Mouse (Mus musculus): ENCODE results near the gene Gm10272. TPM values are rescaled to one million over a fixed set of nuclear protein-coding genes. Genes with fewer than 3 reads are reported as not detected.

The Gm10272 gene
- not detected for polyA plus RNA-seq (2017; shearing (Covaris generic))

DNA sequence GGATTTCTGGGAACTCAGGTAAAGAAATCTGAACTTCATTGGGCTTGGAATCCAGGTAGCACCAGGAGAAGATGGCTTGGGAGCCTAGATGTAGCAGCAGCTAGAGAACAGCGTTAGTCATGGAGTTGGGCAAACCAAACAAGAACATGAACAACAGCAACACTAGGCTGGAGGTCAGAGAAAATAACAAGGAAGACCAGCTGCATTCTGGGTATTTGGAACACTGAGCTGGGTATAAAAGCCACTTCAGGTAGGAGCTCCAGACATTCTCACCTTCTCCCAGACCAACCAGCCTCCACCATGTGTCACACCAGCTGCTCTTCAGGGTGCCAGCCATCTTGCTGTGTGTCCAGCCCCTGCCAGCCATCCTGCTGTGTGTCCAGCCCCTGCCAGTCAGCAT is at the start of gene Gm10272:
Gene Gm10272, plus strand, starts transcription at position 301 of the 400 bp plus-strand sequence.

GRCm38 (mm10) chr10:77685895-77686664 is 20.3 kb upstream of the Gm10272 start, which contains the start of gene Tspear:
Gene Tspear (plus strand): TSS chr10:77686569.

GRCm38 (mm10) chr10:77690356-77690807 is 16.0 kb upstream of the Gm10272 start, which contains the start of gene Gm19402:
Gene Gm19402 (minus strand): TSS chr10:77690757.

GRCm38 (mm10) chr10:77697133-77697532 is 9.3 kb upstream of the Gm10272 start, which contains the start of gene Gm9508:
Gene Gm9508 (minus strand): TSS chr10:77697233.

DNA sequence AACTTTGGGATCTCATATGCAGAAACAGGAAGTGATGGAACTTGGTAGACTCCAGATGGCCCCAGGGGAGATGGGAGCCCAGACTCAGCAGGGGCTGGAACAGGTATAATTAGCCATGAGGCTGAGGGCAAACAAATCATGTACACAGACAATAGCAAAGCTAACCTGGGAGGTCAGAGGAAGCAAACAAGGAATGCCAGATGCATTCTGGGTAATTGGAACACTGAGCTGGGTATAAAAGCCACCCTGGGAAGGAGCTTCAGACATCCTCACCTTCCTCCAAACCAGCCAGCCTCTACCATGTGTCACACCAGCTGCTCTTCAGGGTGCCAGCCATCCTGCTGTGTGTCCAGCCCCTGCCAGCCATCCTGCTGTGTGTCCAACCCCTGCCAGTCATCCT is 4.7 kb downstream of the Gm10272 start, which contains the start of gene Gm10024:
Gene Gm10024, plus strand, starts transcription at position 301 of the 400 bp plus-strand sequence.

GRCm38 (mm10) chr10:77715507-77715906 is 9.1 kb downstream of the Gm10272 start, which contains the start of gene Gm10142:
Gene Gm10142 (plus strand): TSS chr10:77715807.

GRCm38 (mm10) chr10:77720299-77720698 is 13.9 kb downstream of the Gm10272 start, which contains the start of gene Krtap12-1:
Gene Krtap12-1 (plus strand): TSS chr10:77720599.

DNA sequence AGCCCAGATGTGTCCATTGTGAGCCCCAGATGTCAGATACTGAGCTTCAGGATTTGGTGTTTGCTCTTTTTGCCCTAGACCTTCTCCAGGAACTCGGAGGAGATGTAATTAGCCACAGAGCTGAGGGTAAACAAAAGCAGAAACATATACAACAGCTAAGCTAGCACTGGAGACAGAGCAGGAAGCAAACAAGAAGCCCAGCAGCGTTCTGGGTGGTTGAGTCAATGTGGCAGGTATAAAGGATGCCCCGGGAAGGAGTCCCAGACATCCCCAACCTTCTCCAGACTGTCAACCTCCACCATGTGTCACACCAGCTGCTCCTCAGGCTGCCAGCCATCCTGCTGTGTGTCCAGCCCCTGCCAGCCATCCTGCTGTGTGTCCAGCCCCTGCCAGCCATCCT is 19.8 kb downstream of the Gm10272 start, which contains the start of gene Gm10100:
Gene Gm10100, plus strand, starts transcription at position 301 of the 400 bp plus-strand sequence.

DNA sequence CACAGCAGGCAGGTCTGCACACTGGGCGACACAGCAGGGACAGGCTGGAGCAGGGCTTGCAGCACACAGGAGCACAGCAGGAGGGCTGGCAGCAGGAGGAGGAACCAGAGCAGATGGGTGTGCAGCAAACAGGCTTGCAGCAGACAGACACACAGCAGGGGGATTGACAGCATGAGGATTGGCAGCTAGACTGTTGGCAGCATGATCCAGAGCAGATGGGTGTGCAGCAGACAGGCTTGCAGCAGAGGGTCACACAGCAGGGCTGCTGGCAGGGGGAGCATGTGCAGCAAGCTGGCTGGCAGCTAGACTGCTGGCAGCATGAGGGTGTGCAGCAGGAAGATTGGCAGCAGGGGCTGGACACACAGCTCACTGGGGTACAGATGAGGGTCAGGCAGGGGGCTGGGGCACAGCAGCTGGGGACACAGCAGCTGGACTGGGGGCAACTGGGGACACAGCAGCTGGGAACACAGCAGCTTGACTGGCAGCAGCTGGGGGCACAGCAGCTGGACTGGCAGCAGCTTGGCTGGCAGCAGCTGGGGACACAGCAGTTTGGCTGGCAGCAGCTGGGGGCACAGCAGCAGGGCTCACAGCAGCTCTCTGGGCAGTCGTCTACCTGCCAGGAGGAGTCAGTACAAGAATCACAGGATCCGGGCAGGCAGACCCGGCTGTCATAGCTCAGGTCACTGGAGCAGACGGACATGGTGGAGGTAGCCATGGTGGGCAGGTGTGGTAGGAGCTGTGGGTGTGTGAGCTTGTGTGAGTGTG is 35.7 kb downstream of the Gm10272 start, which contains the start of gene Gm18596:
Gene Gm18596, minus strand, starts transcription at position 715 of the 765 bp plus-strand sequence.

GRCm38 (mm10) chr10:77751254-77751653 is 44.8 kb downstream of the Gm10272 start, which contains the start of gene Gm9736:
Gene Gm9736 (minus strand): TSS chr10:77751354.

Other genes with a start within 250 kb of the Gm10272 start
- 10 to 100 TPM; 49.3 to 61.8 TPM for gene Fam207a, start 190.8 kb upstream of the Gm10272 start, polyA plus RNA-seq (2017; shearing (Covaris generic))
- gene Itgb2, start 176.4 kb upstream of the Gm10272 start, polyA plus RNA-seq (2017; shearing (Covaris generic)), result 100 to 1,000 TPM; 393 to 587 TPM
- gene Pttg1ip, start 124.9 kb upstream of the Gm10272 start, polyA plus RNA-seq (2017; shearing (Covaris generic)), result 10 to 100 TPM; 80.5 to 89.8 TPM
- gene Sumo3, start 100.5 kb upstream of the Gm10272 start, polyA plus RNA-seq (2017; shearing (Covaris generic)), result 100 to 1,000 TPM; 101 to 149 TPM
- gene Gm49325, start 100.4 kb upstream of the Gm10272 start, polyA plus RNA-seq (2017; shearing (Covaris generic)), result not detected
- 10 to 100 TPM; 44.2 to 47.5 TPM for gene Ube2g2, start 84.4 kb upstream of the Gm10272 start, polyA plus RNA-seq (2017; shearing (Covaris generic))
- under 1 TPM; 0.29 to 0.33 TPM for gene Tspear, start 20.1 kb upstream of the Gm10272 start, polyA plus RNA-seq (2017; shearing (Covaris generic))
- gene Gm19402, start 15.9 kb upstream of the Gm10272 start, polyA plus RNA-seq (2017; shearing (Covaris generic)), result not detected
- gene Gm9508, start 9.4 kb upstream of the Gm10272 start, polyA plus RNA-seq (2017; shearing (Covaris generic)), result not detected
- under 1 TPM in 1 of 2 experiments, not detected in 1; 0.65 TPM for gene Gm10024, start 4.8 kb downstream of the Gm10272 start, polyA plus RNA-seq (2017; shearing (Covaris generic))
- gene Gm10142, start 9.2 kb downstream of the Gm10272 start, polyA plus RNA-seq (2017; shearing (Covaris generic)), result not detected
- gene Krtap12-1, start 14.0 kb downstream of the Gm10272 start, polyA plus RNA-seq (2017; shearing (Covaris generic)), result not detected
- not detected for gene Gm10100, start 19.9 kb downstream of the Gm10272 start, polyA plus RNA-seq (2017; shearing (Covaris generic))
- gene Gm18596, start 36.0 kb downstream of the Gm10272 start, polyA plus RNA-seq (2017; shearing (Covaris generic)), result not detected
- not detected for gene Gm9736, start 44.7 kb downstream of the Gm10272 start, polyA plus RNA-seq (2017; shearing (Covaris generic))
- gene Gm3233, start 53.1 kb downstream of the Gm10272 start, polyA plus RNA-seq (2017; shearing (Covaris generic)), result not detected
- gene Gm3238, start 64.7 kb downstream of the Gm10272 start, polyA plus RNA-seq (2017; shearing (Covaris generic)), result not detected
- gene Gm7138, start 70.3 kb downstream of the Gm10272 start, polyA plus RNA-seq (2017; shearing (Covaris generic)), result not detected
- not detected for gene Gm3250, start 75.9 kb downstream of the Gm10272 start, polyA plus RNA-seq (2017; shearing (Covaris generic))
- gene Gm7137, start 81.6 kb downstream of the Gm10272 start, polyA plus RNA-seq (2017; shearing (Covaris generic)), result not detected
- gene Gm9639, start 88.5 kb downstream of the Gm10272 start, polyA plus RNA-seq (2017; shearing (Covaris generic)), result not detected
- gene Gm19668, start 92.5 kb downstream of the Gm10272 start, polyA plus RNA-seq (2017; shearing (Covaris generic)), result not detected
- gene Gm9507, start 105.2 kb downstream of the Gm10272 start, polyA plus RNA-seq (2017; shearing (Covaris generic)), result not detected
- not detected for gene Gm2696, start 108.1 kb downstream of the Gm10272 start, polyA plus RNA-seq (2017; shearing (Covaris generic))
- gene Krtap10-4, start 120.5 kb downstream of the Gm10272 start, polyA plus RNA-seq (2017; shearing (Covaris generic)), result under 1 TPM in 1 of 2 experiments, not detected in 1; 0.21 TPM
- not detected for gene Krtap10-10, start 129.3 kb downstream of the Gm10272 start, polyA plus RNA-seq (2017; shearing (Covaris generic))
- not detected for gene Gm36176, start 140.2 kb downstream of the Gm10272 start, polyA plus RNA-seq (2017; shearing (Covaris generic))
- not detected for gene Gm10318, start 146.2 kb downstream of the Gm10272 start, polyA plus RNA-seq (2017; shearing (Covaris generic))
- not detected for gene Gm3285, start 155.3 kb downstream of the Gm10272 start, polyA plus RNA-seq (2017; shearing (Covaris generic))
- under 1 TPM in 1 of 2 experiments, not detected in 1; 0.22 TPM for gene Lrrc3, start 195.9 kb downstream of the Gm10272 start, polyA plus RNA-seq (2017; shearing (Covaris generic))

Data from activated CD4-positive, CD25-positive, alpha-beta regulatory T cell (primary cell).